Mouse (Mus musculus): ENCODE measurements at regions not wholly inside any gene's neighbourhood (a gene's known extent, or its start where the extent isn't known, plus 50 kb on each side); places are given as distances from the start of the nearest gene placed in this dataset.

DNA sequence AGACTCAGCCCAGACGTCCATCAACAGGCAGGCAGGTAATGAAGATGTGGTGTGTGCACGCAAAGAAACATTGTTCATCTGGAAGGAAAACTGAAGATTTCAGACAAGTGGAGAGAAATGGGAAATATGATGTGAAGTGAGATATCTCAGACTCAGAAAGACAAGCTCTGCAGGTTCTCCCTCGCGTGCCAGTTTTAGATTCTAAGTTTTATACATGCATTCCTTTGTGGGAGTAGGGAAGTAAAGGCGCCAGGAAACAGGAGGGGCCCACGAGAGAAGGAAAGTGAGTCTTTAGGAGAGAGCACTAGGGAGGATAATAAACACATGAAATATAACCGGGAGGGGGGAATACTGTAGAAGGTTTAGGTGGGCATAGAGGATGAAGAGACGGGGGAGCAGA is 223.7 kb downstream of the Ptpru start:
- DNase-seq: no peak

- no peak for DNase-seq
Observed at GRCm38 (mm10) chr4:131615587-131615986, 222.5 kb downstream of the Ptpru start.

DNA sequence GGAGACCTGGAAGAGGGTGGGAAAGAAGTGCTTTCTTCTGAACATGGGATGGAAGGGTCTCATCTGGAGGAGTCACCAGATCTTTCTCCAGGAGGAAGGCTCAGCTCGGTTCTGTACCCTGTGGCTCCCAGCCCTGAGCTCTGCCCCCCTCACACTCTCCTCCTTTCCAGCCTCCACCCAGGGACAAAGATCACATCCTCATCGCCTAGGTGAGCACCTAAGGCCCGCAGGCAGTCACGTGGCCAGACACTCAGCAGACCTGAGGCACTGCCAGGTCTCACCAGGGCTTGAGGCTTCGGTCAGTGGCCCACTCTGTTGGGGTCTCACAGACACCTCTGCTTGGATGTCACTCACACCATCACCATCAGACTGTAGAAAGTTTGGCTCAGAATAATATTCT is 200.0 kb downstream of the Ptpru start:
- peak; percentile 55 to 81 for DNase-seq

- DNase-seq: no peak
Observed at GRCm38 (mm10) chr4:131656034-131656433, 182.1 kb downstream of the Ptpru start.

GRCm38 (mm10) chr4:131657922-131658321 is 180.2 kb downstream of the Ptpru start:
- DNase-seq: peak; percentile 47 to 49

GRCm38 (mm10) chr4:131660931-131661330 is 177.2 kb downstream of the Ptpru start:
- no peak for DNase-seq

GRCm38 (mm10) chr4:131671784-131672515 is 166.1 kb downstream of the Ptpru start:
- DNase-seq: peak; percentile 54 to 85

DNA sequence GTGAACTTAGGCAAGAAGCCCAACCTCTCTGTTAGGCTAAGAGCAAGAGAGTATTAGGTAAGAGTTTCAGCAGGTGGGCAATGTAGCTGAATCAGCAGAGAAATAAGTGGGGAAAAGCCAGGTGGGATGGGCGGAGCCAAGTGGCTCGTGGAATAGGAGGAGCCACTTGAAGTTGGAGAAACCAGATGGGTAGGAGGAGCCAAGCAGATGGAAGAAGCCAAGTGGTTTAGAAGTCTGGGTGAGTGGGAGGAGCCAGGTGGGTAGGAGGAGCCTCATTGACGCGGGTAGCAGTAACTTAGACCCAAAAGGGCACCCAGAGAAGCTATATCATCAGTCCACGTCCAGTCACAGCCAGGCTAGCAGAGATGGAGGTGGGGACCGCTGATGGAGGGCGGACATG is 160.1 kb downstream of the Ptpru start:
- no peak for DNase-seq

GRCm38 (mm10) chr4:131683176-131683575 is 154.9 kb downstream of the Ptpru start:
- no peak for DNase-seq

- no peak for DNase-seq
Observed at GRCm38 (mm10) chr4:131685544-131685943, 152.5 kb downstream of the Ptpru start.

DNA sequence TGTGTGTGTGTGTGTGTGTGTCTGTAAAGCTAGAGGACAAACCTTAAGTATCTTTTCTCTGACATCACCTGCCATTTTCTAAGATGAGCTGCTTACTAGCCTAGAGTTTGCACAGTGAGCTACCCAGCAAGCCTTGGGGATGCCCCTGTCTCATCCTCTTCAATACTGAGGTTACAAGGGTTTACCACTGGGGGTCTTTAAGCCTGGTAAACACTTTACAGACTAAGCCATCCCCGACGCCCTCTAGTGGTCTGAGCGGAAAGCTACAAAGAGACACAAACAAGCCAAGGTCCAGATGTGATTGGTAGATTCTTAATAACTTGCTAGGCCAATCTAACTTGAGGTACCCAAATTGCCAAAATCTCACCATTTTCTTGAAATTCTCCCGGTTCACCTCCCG is 143.9 kb downstream of the Ptpru start:
- DNase-seq: peak in 1 of 2 experiments; percentile 12

- DNase-seq: peak; percentile 18 to 61
Observed at GRCm38 (mm10) chr4:131695941-131696912, 141.9 kb downstream of the Ptpru start.
